Mouse (Mus musculus) limb, embryonic 11.5 days (tissue): ENCODE data around the gene Tbc1d2. TPM values are rescaled to one million over a fixed set of nuclear protein-coding genes. Genes with fewer than 3 reads are reported as not detected.

Experiments
- ATAC-seq: fragments of 200-750 bp; cut with Nextera tagmentation; 2 replicates; pipeline ENCODE4 v1.8.0; 2017; ENCODE audit warnings: low read depth; ENCODE audit not compliant: insufficient number of reproducible peaks, low FRiP score, low TSS enrichment
- DNase-seq: peaks from one replicate; pipeline ENCODE4 v3.0.0-alpha.2; 2015; ENCODE audit warnings: low spot score
- H3K27ac ChIP-seq: fragments of 300-500 bp; sonication (generic); replicated peaks from 2 replicates; pipeline ENCODE4 v1.5.1; 2014; ENCODE audit warnings: low read depth, mild to moderate bottlenecking, low read length
- H3K27me3 ChIP-seq: fragments of 300-500 bp; sonication (generic); 2 replicates; pipeline ENCODE4 v1.6.1; 2014; ENCODE audit warnings: mild to moderate bottlenecking, low read length, mixed read lengths; ENCODE audit not compliant: control insufficient read depth, insufficient read depth
- H3K36me3 ChIP-seq: fragments of 300-500 bp; sonication (generic); 2 replicates; pipeline ENCODE4 v1.6.1; 2014; ENCODE audit warnings: mild to moderate bottlenecking, low read length, moderate library complexity, mixed read lengths; ENCODE audit not compliant: control insufficient read depth, insufficient read depth
- H3K4me1 ChIP-seq: fragments of 300-500 bp; sonication (generic); 2 replicates; pipeline ENCODE4 v1.6.1; 2014; ENCODE audit warnings: low read length, mixed read lengths; ENCODE audit not compliant: control insufficient read depth, insufficient read depth
- H3K4me2 ChIP-seq: fragments of 300-500 bp; sonication (generic); 2 replicates; pipeline ENCODE4 v1.6.1; 2014; ENCODE audit warnings: low read depth, mild to moderate bottlenecking, moderate library complexity; ENCODE audit not compliant: severe bottlenecking
- H3K4me3 ChIP-seq: fragments of 300-500 bp; sonication (generic); 2 replicates; pipeline ENCODE4 v1.5.1; 2014; ENCODE audit warnings: low read depth, low read length
- H3K9ac ChIP-seq: fragments of 300-500 bp; sonication (generic); 2 replicates; pipeline ENCODE4 v1.6.1; 2014; ENCODE audit warnings: mild to moderate bottlenecking, low read length
- H3K9me3 ChIP-seq: fragments of 300-500 bp; sonication (generic); 2 replicates; pipeline ENCODE4 v1.6.1; 2016; ENCODE audit warnings: low read length; ENCODE audit not compliant: control insufficient read depth
- WGBS: fragments of 180-500 bp; shearing (Covaris S2); extraction: QIAGEN DNeasy Blood & Tissue Kit; methylation state at CpG from one replicate; pipeline ENCODE4 v1.1.7; 2014; 5-methylcytosine and 5-hydroxymethylcytosine counted together
- polyA plus RNA-seq: library from polyadenylated mRNA; unstranded; fragments of >200 nt; fragmentation: Nextera tagmentation; extraction: Ambion mirVana; gene quantifications from 2 replicates; pipeline ENCODE4 v1.2.1, GENCODE M21; 2014

The Tbc1d2 gene
- polyA plus RNA-seq, 1 experiment from 2014 or later, result 0.96 TPM

GRCm38 (mm10) chr4:46675992-46676391, 26.0 kb upstream of the Tbc1d2 start:
- Histone ChIP-seq H3K4me3 (no peak overlapping the region), H3K27ac (no peak overlapping the region), H3K4me1 (no peaks in the 10 kb centered on the region), H3K9ac (no peak overlapping the region), H3K27me3 (no peaks in the 10 kb centered on the region), H3K36me3 (no peaks in the 10 kb centered on the region), H3K4me2 (no peak overlapping the region), H3K9me3 (no peaks in the 10 kb centered on the region)
- WGBS, result 65% methylated on average over 4 of the region's 4 CpGs
- DNase-seq (no peak), ATAC-seq (no peak)

DNA sequence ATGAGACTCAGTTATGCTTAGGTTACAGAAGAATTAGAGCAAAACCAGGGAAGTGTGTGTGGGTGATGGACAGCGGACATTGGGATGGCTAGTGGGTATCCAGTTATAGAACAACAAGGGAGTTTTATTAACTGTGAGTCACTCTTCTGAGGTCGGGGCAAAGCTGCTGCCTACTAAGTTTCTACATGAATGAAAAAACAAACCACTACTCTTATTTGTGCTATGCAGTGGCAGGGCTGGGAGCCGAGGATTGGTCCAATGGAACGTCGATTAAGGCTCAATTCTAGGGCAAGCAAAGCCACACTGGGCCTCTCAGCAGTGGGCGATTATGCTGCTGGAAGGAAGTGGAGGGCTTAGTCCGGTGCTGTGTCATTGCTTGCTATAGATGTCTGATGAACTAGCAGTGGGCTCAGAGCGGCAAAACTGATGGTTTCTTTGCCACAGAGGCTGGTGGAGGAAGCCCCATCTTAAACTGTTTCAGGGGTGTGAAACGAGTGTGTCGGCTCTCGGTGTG, 25.3 kb upstream of the Tbc1d2 start:
- ATAC-seq, result no peak
- Histone ChIP-seq H3K4me3 (no peak overlapping the region), H3K27me3 (no peaks in the 10 kb centered on the region), H3K9ac (no peak overlapping the region), H3K27ac (no peak overlapping the region), H3K4me2 (no peak overlapping the region), H3K9me3 (no peaks in the 10 kb centered on the region), H3K36me3 (no peaks in the 10 kb centered on the region), H3K4me1 (no peaks in the 10 kb centered on the region)
- no peak for DNase-seq
- 79% methylated on average over 11 of the region's 11 CpGs for WGBS

GRCm38 (mm10) chr4:46668620-46669019, 18.6 kb upstream of the Tbc1d2 start:
- no peak overlapping the region for H3K9ac ChIP-seq
- 79% methylated on average over 11 of the region's 11 CpGs for WGBS
- ATAC-seq (no peak), DNase-seq (no peak)
- peaks cover 12% of the 10 kb centered on the region; the same call in 1 of the 2 replicates for H3K4me1 ChIP-seq
- H3K36me3 ChIP-seq, result no peaks in the 10 kb centered on the region
- no peak overlapping the region for H3K27ac ChIP-seq
- H3K4me3 ChIP-seq, result no peak overlapping the region
- H3K9me3 ChIP-seq, result no peaks in the 10 kb centered on the region
- H3K27me3 ChIP-seq, result no peaks in the 10 kb centered on the region
- no peak overlapping the region for H3K4me2 ChIP-seq

GRCm38 (mm10) chr4:46666420-46666819, 16.4 kb upstream of the Tbc1d2 start:
- 64% methylated on average over 5 of the region's 5 CpGs for WGBS
- Histone ChIP-seq H3K36me3 (no peaks in the 10 kb centered on the region), H3K27ac (no peak overlapping the region), H3K4me2 (no peak overlapping the region), H3K27me3 (no peaks in the 10 kb centered on the region), H3K9me3 (no peaks in the 10 kb centered on the region), H3K9ac (no peak overlapping the region), H3K4me3 (no peak overlapping the region), H3K4me1 (peaks cover 12% of the 10 kb centered on the region; the same call in 1 of the 2 replicates)
- ATAC-seq (no peak), DNase-seq (no peak)

GRCm38 (mm10) chr4:46665371-46665774, 15.4 kb upstream of the Tbc1d2 start:
- DNase-seq (peak; percentile 57), ATAC-seq (no peak)
- H3K4me2 ChIP-seq, result peak overlapping the region; percentile 74; the same call in 1 of the 2 replicates
- no peaks in the 10 kb centered on the region for H3K36me3 ChIP-seq
- no peaks in the 10 kb centered on the region for H3K27me3 ChIP-seq
- no peaks in the 10 kb centered on the region for H3K9me3 ChIP-seq
- H3K4me3 ChIP-seq, result no peak overlapping the region
- no peak overlapping the region; the same call in 1 of the 2 replicates for H3K9ac ChIP-seq
- WGBS, result 1% methylated on average over 7 of the region's 8 CpGs
- H3K4me1 ChIP-seq, result peaks cover 12% of the 10 kb centered on the region; the same call in 1 of the 2 replicates
- H3K27ac ChIP-seq, result no peak overlapping the region

GRCm38 (mm10) chr4:46664123-46665009, 14.4 kb upstream of the Tbc1d2 start:
- ATAC-seq, result peak; percentile 84
- Histone ChIP-seq H3K9ac (peak overlapping the region; percentile 71), H3K27me3 (no peaks in the 10 kb centered on the region), H3K36me3 (no peaks in the 10 kb centered on the region), H3K4me3 (peak overlapping the region; percentile 36), H3K4me1 (peaks cover 12% of the 10 kb centered on the region; the same call in 1 of the 2 replicates), H3K4me2 (peak overlapping the region; percentile 74), H3K27ac (peak overlapping the region; percentile 89), H3K9me3 (no peaks in the 10 kb centered on the region)
- WGBS, result 1% methylated on average over 34 of the region's 34 CpGs
- peak; percentile 81 for DNase-seq

- H3K4me3 ChIP-seq, result no peak overlapping the region
- no peak overlapping the region for H3K4me2 ChIP-seq
- WGBS, result 81% methylated on average over 9 of the region's 9 CpGs
- peaks cover 12% of the 10 kb centered on the region; the same call in 1 of the 2 replicates for H3K4me1 ChIP-seq
- no peaks in the 10 kb centered on the region for H3K27me3 ChIP-seq
- ATAC-seq (no peak), DNase-seq (no peak)
- H3K27ac ChIP-seq, result no peak overlapping the region
- H3K9ac ChIP-seq, result no peak overlapping the region
- H3K9me3 ChIP-seq, result no peaks in the 10 kb centered on the region
- H3K36me3 ChIP-seq, result no peaks in the 10 kb centered on the region
Observed at GRCm38 (mm10) chr4:46661433-46661832, 11.4 kb upstream of the Tbc1d2 start.

GRCm38 (mm10) chr4:46658946-46659345, 8.9 kb upstream of the Tbc1d2 start:
- Histone ChIP-seq H3K4me2 (no peak overlapping the region), H3K36me3 (no peaks in the 10 kb centered on the region), H3K27ac (no peak overlapping the region), H3K4me1 (peaks cover 3% of the 10 kb centered on the region; the same call in 1 of the 2 replicates), H3K4me3 (no peak overlapping the region), H3K9me3 (no peaks in the 10 kb centered on the region), H3K9ac (no peak overlapping the region), H3K27me3 (no peaks in the 10 kb centered on the region)
- DNase-seq, result no peak
- 72% methylated on average over 5 of the region's 5 CpGs for WGBS
- no peak for ATAC-seq
